Mouse (Mus musculus) neural tube, embryonic 15.5 days (tissue): Measurements from ENCODE around the gene Acsf2. TPM values are rescaled to one million over a fixed set of nuclear protein-coding genes. Genes with fewer than 3 reads are reported as not detected.
A peak's percentile ranks its signal among the peaks of the same experiment; 100 is the strongest.
"Not testable (repeated sequence)": the region's sequence is repeated elsewhere in the genome, so short reads cannot be mapped to it uniquely, and the experiment has no call there.

ENCODE experiments used
- ATAC-seq: fragments of 200-750 bp; cut with Nextera tagmentation; 2 replicates; pipeline ENCODE4 v1.8.0; 2017; ENCODE audit warnings: mild to moderate bottlenecking, moderate TSS enrichment, moderate library complexity; ENCODE audit not compliant: low FRiP score
- H3K27ac ChIP-seq: fragments of 300-500 bp; sonication (generic); replicated peaks from 2 replicates; pipeline ENCODE4 v1.5.1; 2015; ENCODE audit warnings: mild to moderate bottlenecking, inconsistent platforms
- H3K27me3 ChIP-seq: fragments of 300-500 bp; sonication (generic); replicated peaks from 2 replicates; pipeline ENCODE4 v1.6.1; 2015; ENCODE audit warnings: inconsistent platforms
- H3K36me3 ChIP-seq: fragments of 300-500 bp; sonication (generic); 2 replicates; pipeline ENCODE4 v1.6.1; 2015; ENCODE audit warnings: inconsistent platforms
- H3K4me1 ChIP-seq: fragments of 300-500 bp; sonication (generic); 2 replicates; pipeline ENCODE4 v1.6.1; 2015; ENCODE audit warnings: inconsistent platforms
- H3K4me2 ChIP-seq: fragments of 300-500 bp; sonication (generic); 2 replicates; pipeline ENCODE4 v1.6.1; 2015; ENCODE audit warnings: inconsistent platforms, mild to moderate bottlenecking, moderate library complexity
- H3K4me3 ChIP-seq: fragments of 300-500 bp; sonication (generic); replicated peaks from 2 replicates; pipeline ENCODE4 v1.5.1; 2015; ENCODE audit warnings: mild to moderate bottlenecking, inconsistent platforms
- H3K9ac ChIP-seq: fragments of 300-500 bp; sonication (generic); replicated peaks from 2 replicates; pipeline ENCODE4 v1.6.1; 2015; ENCODE audit warnings: mild to moderate bottlenecking, inconsistent platforms
- H3K9me3 ChIP-seq: fragments of 300-500 bp; sonication (generic); replicated peaks from 2 replicates; pipeline ENCODE4 v1.6.1; 2016; ENCODE audit warnings: inconsistent platforms
- WGBS: fragments of 180-500 bp; shearing (Covaris S2); methylation state at CpG from one replicate; pipeline ENCODE4 v1.1.7; 2015; ENCODE audit warnings: mixed read lengths; 5-methylcytosine and 5-hydroxymethylcytosine counted together
- polyA plus RNA-seq: library from polyadenylated mRNA; unstranded; fragments of >200 nt; fragmentation: Nextera tagmentation; extraction: Ambion mirVana; gene quantifications from 2 replicates; pipeline ENCODE4 v1.2.1, GENCODE M21; 2015

Acsf2 gene
- polyA plus RNA-seq = 1.1 and 3.2 TPM in 2 replicates

- peaks cover 12% of the 10 kb centered on the region for H3K4me1 ChIP-seq
- H3K9ac ChIP-seq = peak within 1 kb of the TSS; percentile 41; the same call in 1 of the 2 replicates
- WGBS = under 1% methylated on average over 46 of the region's 52 CpGs
- peak within 1 kb of the TSS; percentile 29; the same call in 1 of the 2 replicates for H3K27ac ChIP-seq
- H3K36me3 ChIP-seq = no peaks in the 10 kb centered on the region
- peak; percentile 66; the same call in 1 of the 2 replicates for ATAC-seq
- peaks cover 11% of the 10 kb centered on the region for H3K27me3 ChIP-seq
- H3K4me2 ChIP-seq = peak within 1 kb of the TSS; percentile 78
- H3K9me3 ChIP-seq = no peaks in the 10 kb centered on the region
- H3K4me3 ChIP-seq = peak within 1 kb of the TSS; percentile 41
Observed at GRCm38 (mm10) chr11:94601321-94602281, at the start of gene Acsf2. Acsf2 (minus strand) TSS chr11:94601871.

DNA sequence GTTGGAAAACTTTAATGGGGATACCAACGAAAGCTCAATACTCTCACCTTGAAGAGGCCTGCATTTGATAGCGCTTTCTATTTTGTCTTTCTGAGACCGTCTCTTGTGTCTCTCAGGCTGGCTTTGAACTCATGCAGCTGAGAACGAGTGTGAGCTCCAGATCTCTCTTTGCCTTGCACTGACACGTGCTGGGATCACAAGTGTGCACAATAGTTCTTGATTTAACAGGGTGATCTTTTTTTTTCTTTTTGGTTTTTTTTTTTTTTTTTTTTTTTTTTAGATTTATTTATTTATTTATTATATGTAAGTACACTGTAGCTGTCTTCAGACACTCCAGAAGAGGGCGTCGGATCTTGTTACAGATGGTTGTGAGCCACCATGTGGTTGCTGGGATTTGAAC lies 49.6 kb upstream of the Acsf2 start:
- not testable (repeated sequence) for H3K4me3 ChIP-seq
- WGBS = 97% methylated on average over 5 of the region's 7 CpGs

DNA sequence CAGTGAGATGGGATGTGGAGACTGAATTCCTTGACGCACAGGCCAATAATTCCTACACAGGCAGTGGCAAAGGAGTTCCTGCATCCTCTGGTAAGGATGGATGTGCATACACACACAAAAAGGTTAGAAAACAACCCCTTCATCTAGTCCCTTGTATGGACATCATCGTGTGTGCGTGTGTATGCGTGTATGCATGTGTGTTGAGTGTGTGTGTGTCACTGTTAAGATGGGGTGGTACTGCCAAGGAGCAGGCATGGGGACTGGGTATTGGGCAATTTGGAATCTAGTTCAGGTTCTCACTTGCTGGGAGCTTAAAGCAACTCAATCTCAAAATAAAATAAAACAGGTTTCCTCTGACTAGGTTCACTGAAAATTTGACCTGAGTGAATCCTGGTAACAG lies 44.8 kb upstream of the Acsf2 start:
- no peak for ATAC-seq
- Histone ChIP-seq H3K9me3 (no peaks in the 10 kb centered on the region), H3K27me3 (no peaks in the 10 kb centered on the region), H3K4me3 (no peak overlapping the region), H3K4me1 (no peaks in the 10 kb centered on the region), H3K9ac (no peak overlapping the region), H3K36me3 (peaks cover 63% of the 10 kb centered on the region), H3K27ac (no peak overlapping the region), H3K4me2 (no peak overlapping the region)
- 95% methylated on average over 4 of the region's 4 CpGs for WGBS

More for the DNA sequence above, 49.6 kb upstream of the Acsf2 start:
- not testable (repeated sequence) for H3K27ac ChIP-seq, H3K4me2 ChIP-seq, H3K9ac ChIP-seq, ATAC-seq, H3K9me3 ChIP-seq, H3K27me3 ChIP-seq
- Histone ChIP-seq H3K4me1 (peaks cover 16% of the 10 kb centered on the region), H3K36me3 (peaks cover 17% of the 10 kb centered on the region)

GRCm38 (mm10) chr11:94644461-94645219 lies 43.0 kb upstream of the Acsf2 start:
- 92% methylated on average over 8 of the region's 8 CpGs for WGBS
- H3K4me2 ChIP-seq = no peak overlapping the region
- no peak overlapping the region for H3K27ac ChIP-seq
- no peak overlapping the region for H3K4me3 ChIP-seq
- H3K9me3 ChIP-seq = no peaks in the 10 kb centered on the region
- H3K27me3 ChIP-seq = no peaks in the 10 kb centered on the region
- H3K36me3 ChIP-seq = peaks cover 81% of the 10 kb centered on the region
- no peak for ATAC-seq
- no peaks in the 10 kb centered on the region for H3K4me1 ChIP-seq
- H3K9ac ChIP-seq = no peak overlapping the region

DNA sequence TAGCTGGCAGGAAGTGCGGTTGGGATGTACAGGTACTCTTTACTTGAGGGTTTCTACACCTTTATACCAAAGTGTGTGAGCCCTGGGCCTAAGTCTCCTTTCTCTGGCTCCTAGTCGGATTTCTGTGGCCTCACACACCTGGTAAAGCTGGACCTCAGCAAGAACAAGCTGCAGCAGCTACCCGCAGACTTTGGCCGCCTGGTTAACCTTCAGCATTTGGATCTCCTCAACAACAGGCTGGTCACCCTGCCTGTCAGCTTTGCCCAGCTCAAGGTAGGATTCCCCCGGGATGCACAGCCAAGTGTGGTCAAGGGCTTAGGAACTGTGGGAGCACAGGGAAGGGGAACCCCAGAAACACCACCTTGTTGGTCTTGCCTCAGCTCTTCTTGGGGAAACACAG lies 32.8 kb upstream of the Acsf2 start:
- Histone ChIP-seq H3K4me3 (no peak overlapping the region), H3K27me3 (no peaks in the 10 kb centered on the region), H3K4me1 (peaks cover 14% of the 10 kb centered on the region), H3K4me2 (no peak overlapping the region), H3K9ac (no peak overlapping the region), H3K36me3 (peaks cover 75% of the 10 kb centered on the region), H3K9me3 (no peaks in the 10 kb centered on the region), H3K27ac (no peak overlapping the region)
- 92% methylated on average over 5 of the region's 5 CpGs for WGBS
- no peak for ATAC-seq

GRCm38 (mm10) chr11:94632988-94633387 lies 31.3 kb upstream of the Acsf2 start:
- Histone ChIP-seq H3K36me3 (peaks cover 61% of the 10 kb centered on the region), H3K9me3 (no peaks in the 10 kb centered on the region), H3K27me3 (no peaks in the 10 kb centered on the region), H3K4me3 (no peak overlapping the region), H3K4me1 (peaks cover 14% of the 10 kb centered on the region), H3K27ac (no peak overlapping the region), H3K9ac (no peak overlapping the region), H3K4me2 (no peak overlapping the region)
- no peak for ATAC-seq
- 87% methylated on average over 8 of the region's 8 CpGs for WGBS

DNA sequence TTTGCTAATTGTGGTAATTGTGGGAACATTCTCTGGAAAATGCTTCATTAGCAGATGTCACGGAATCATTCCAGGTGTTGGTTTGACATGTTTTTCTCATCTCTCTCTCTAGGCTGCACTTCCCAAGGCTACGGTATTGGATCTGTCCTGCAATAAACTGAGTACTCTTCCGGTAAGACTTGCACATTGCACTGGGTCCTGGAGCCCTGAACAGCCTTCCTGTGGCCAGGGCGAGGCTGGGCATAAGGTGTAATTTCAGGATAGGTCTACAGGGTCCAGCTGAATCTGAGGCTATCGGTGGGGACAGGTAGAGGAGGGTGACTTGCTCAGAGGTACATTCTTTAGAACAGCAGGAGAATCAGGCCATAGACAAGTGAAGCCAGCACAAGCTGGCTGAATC lies 30.3 kb upstream of the Acsf2 start:
- no peaks in the 10 kb centered on the region for H3K27me3 ChIP-seq
- no peaks in the 10 kb centered on the region for H3K9me3 ChIP-seq
- WGBS = 93% methylated on average over 5 of the region's 5 CpGs
- H3K4me2 ChIP-seq = no peak overlapping the region
- no peak overlapping the region for H3K4me3 ChIP-seq
- ATAC-seq = no peak
- H3K36me3 ChIP-seq = peaks cover 51% of the 10 kb centered on the region
- H3K9ac ChIP-seq = no peak overlapping the region
- no peak overlapping the region for H3K27ac ChIP-seq
- peaks cover 14% of the 10 kb centered on the region for H3K4me1 ChIP-seq

DNA sequence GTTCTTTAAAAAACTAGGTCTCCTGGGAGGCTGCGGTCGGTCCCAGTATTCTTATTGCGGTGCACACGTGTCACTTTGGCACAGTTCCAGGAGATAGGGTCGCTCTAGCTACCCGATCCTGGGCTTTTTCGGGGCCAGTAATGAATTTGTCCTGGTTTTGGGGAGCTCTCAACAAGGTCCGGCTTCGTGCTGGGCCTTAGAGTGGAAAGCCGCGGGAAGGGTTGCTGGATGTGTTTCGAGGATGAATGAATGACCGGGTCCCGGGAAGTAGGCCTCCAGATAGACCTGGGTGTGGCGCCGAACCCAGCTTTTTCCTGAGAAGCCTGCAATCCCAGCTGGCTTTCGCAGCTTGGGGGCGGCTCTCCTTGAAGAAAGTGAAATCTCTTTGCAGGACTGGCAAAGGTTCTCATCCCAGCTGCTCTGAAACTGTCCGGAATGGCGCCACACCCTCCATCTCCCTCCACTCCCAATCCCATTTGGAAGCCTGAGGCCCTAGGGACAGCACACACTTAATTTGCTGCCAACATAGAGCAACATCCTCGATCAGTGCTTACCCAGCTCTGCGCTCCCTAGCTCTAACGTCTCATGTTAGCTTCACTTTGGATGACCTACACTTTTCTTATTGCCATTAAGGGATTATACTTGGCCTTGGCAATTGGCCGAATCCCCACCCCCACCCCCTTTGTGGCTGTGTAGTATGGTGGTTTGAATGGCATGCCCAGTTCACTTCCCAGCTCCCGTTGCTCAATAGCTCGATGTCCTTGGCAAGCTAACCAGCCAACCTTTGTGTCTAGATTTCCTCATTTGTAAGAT lies 28.7 kb upstream of the Acsf2 start:
- Histone ChIP-seq H3K4me2 (peak overlapping the region; percentile 85), H3K9ac (peak overlapping the region; percentile 90), H3K4me3 (peak overlapping the region; percentile 94), H3K4me1 (peaks cover 14% of the 10 kb centered on the region), H3K27me3 (no peaks in the 10 kb centered on the region), H3K27ac (peak overlapping the region; percentile 79), H3K9me3 (no peaks in the 10 kb centered on the region), H3K36me3 (peaks cover 35% of the 10 kb centered on the region)
- 10% methylated on average over 26 of the region's 26 CpGs for WGBS
- no peak for ATAC-seq

DNA sequence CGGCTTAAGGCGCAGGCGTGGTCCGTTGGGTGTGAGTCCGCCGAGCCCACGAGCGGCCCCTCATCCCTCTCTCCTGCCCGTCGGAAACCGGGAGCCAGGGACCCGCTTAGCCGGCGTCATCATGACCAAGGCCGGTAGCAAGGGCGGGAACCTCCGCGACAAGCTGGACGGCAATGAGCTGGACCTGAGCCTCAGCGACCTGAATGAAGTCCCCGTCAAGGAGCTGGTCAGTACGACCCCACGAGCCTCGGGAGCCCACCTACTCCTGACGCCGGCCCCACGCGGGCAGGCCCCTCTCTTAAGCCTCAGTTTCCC lies 28.2 kb upstream of the Acsf2 start:
- Histone ChIP-seq H3K4me2 (peak overlapping the region; percentile 85), H3K9me3 (no peaks in the 10 kb centered on the region), H3K4me1 (peaks cover 14% of the 10 kb centered on the region), H3K9ac (peak overlapping the region; percentile 90), H3K36me3 (peaks cover 29% of the 10 kb centered on the region), H3K27ac (peak overlapping the region; percentile 79), H3K27me3 (no peaks in the 10 kb centered on the region), H3K4me3 (peak overlapping the region; percentile 94)
- under 1% methylated on average over 26 of the region's 28 CpGs for WGBS
- ATAC-seq = peak; percentile 38; the same call in 1 of the 2 replicates

GRCm38 (mm10) chr11:94629199-94629883 lies 27.7 kb upstream of the Acsf2 start, which contains the start of gene Lrrc59:
Lrrc59 (plus strand) TSS chr11:94629767.
- 6% methylated on average over 39 of the region's 41 CpGs for WGBS
- ATAC-seq = peak; percentile 96
- peaks cover 14% of the 10 kb centered on the region for H3K4me1 ChIP-seq

More at GRCm38 (mm10) chr11:94629199-94629883, 27.7 kb upstream of the Acsf2 start, which contains the start of gene Lrrc59:
- Histone ChIP-seq H3K36me3 (peaks cover 24% of the 10 kb centered on the region), H3K27ac (peak within 1 kb of the TSS; percentile 79), H3K27me3 (no peaks in the 10 kb centered on the region), H3K9me3 (no peaks in the 10 kb centered on the region), H3K4me3 (peak within 1 kb of the TSS; percentile 94), H3K4me2 (peak within 1 kb of the TSS; percentile 85), H3K9ac (peak within 1 kb of the TSS; percentile 90)
